Mouse (Mus musculus) stomach, adult 2 months (tissue): ENCODE measurements around the gene Adam3. TPM values are rescaled to one million over a fixed set of nuclear protein-coding genes. Genes with fewer than 3 reads are reported as not detected.

Experiments used
- polyA plus RNA-seq: library from polyadenylated mRNA; depleted of rRNA; stranded (reverse); fragments of >200 nt; gene quantifications from 2 replicates; pipeline ENCODE4 v1.2.3, GENCODE M21; 2012; rRNA removed

Adam3 gene
- polyA plus RNA-seq, result not detected in 2 replicates

DNA sequence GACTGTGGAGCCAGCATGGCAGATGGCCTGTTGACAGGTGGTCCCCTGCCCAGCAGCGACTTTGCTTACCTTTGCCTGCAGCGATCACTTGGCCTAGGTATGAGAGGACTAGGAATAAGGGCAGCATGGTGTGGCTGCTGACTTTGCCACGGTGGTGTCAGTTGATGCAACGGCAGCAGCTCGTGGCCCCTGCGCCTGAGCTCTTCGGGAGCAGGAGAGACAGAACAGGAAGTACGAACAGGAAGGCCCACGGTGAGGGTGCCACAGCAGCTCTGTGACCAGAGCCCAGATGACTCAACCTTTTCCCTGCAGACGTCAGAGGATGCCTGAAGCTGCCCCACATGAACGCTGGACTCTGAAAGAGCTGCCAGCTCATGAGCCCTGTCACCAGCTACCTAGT, at the start of gene Adam3:
Adam3 (minus strand) TSS at position 223 of the 400 bp plus-strand sequence.

Other genes starting within 250 kb of the Adam3 start
- gene Adam5, start 98.5 kb upstream of the Adam3 start, polyA plus RNA-seq, result not detected in 2 replicates